Mouse (Mus musculus) small intestine, adult 2 months (tissue): ENCODE measurements at regions not wholly inside any gene's neighbourhood (a gene's known extent, or its start where the extent isn't known, plus 50 kb on each side); places are given as distances from the start of the nearest gene placed in this dataset.
A peak's percentile ranks its signal among the peaks of the same experiment; 100 is the strongest.

Experiments used
- H3K27ac ChIP-seq: fragments of 200-500 bp; 2 replicates; pipeline ENCODE4 v1.5.1; 2012; ENCODE audit warnings: low read depth, low read length, control low read depth, inconsistent platforms; ENCODE audit not compliant: insufficient read depth
- H3K27me3 ChIP-seq: fragments of 200-500 bp; 2 replicates; pipeline ENCODE4 v1.6.1; 2012; ENCODE audit warnings: mild to moderate bottlenecking, moderate library complexity, low read length, inconsistent platforms; ENCODE audit not compliant: control insufficient read depth, insufficient read depth
- H3K36me3 ChIP-seq: fragments of 200-500 bp; 2 replicates; pipeline ENCODE4 v1.6.1; 2012; ENCODE audit warnings: mild to moderate bottlenecking, low read length, control low read depth, inconsistent platforms; ENCODE audit not compliant: control insufficient read depth, insufficient read depth
- H3K4me1 ChIP-seq: fragments of 200-500 bp; 2 replicates; pipeline ENCODE4 v1.6.1; 2012; ENCODE audit warnings: low read length, inconsistent platforms, mixed read lengths; ENCODE audit not compliant: control insufficient read depth, insufficient read depth, insufficient read length
- H3K4me3 ChIP-seq: fragments of 200-500 bp; 2 replicates; pipeline ENCODE4 v1.5.1; 2012; ENCODE audit warnings: low read depth, mild to moderate bottlenecking, control low read depth, inconsistent platforms, low read length, moderate library complexity
- CTCF ChIP-seq: fragments of 200-500 bp; IDR thresholded peaks from 2 replicates; pipeline ENCODE4 v1.5.1; 2012; ENCODE audit warnings: low read depth, mild to moderate bottlenecking, control low read depth, inconsistent platforms, low read length, moderate library complexity, mixed read lengths; ENCODE audit not compliant: insufficient replicate concordance, insufficient read length; ENCODE audit errors: extremely low read depth
- POLR2A ChIP-seq: fragments of 200-500 bp; IDR thresholded peaks from 2 replicates; pipeline ENCODE4 v1.6.1; 2012; ENCODE audit warnings: low read depth, mild to moderate bottlenecking, control low read depth, inconsistent platforms, low read length, moderate library complexity
- WGBS: fragments of 180-500 bp; shearing (Covaris S2); methylation state at CpG from one replicate; pipeline ENCODE4 v1.1.7; 2018; 5-methylcytosine and 5-hydroxymethylcytosine counted together

GRCm38 (mm10) chr10:99918567-99919320 lies 96.7 kb upstream of the Kitl start:
- Histone ChIP-seq H3K27me3 (no peaks in the 10 kb centered on the region), H3K36me3 (no peaks in the 10 kb centered on the region), H3K27ac (peak overlapping the region; percentile 87), H3K4me1 (peaks cover 8% of the 10 kb centered on the region), H3K4me3 (no peak overlapping the region; the same call in 1 of the 2 replicates)
- TF ChIP-seq CTCF, result no peak
- TF ChIP-seq POLR2A, result no peak
- whole genome bisulfite sequencing, result 39% methylated on average over 7 of the region's 7 CpGs

GRCm38 (mm10) chr10:99913846-99914187 lies 101.6 kb upstream of the Kitl start:
- Histone ChIP-seq H3K36me3 (no peaks in the 10 kb centered on the region), H3K27me3 (no peaks in the 10 kb centered on the region), H3K27ac (no peak overlapping the region; the same call in 1 of the 2 replicates), H3K4me3 (peak overlapping the region; percentile 52), H3K4me1 (peaks cover 7% of the 10 kb centered on the region)
- TF ChIP-seq POLR2A, result no peak
- TF ChIP-seq CTCF, result no peak
- 25% methylated on average over 4 of the region's 4 CpGs for WGBS

- 7% methylated on average over 20 of the region's 20 CpGs for WGBS
- peak overlapping the region; percentile 96 for H3K27ac ChIP-seq
- no peaks in the 10 kb centered on the region for H3K27me3 ChIP-seq
- H3K4me3 ChIP-seq, result peak overlapping the region; percentile 45; the same call in 1 of the 2 replicates
- peaks cover 7% of the 10 kb centered on the region for H3K4me1 ChIP-seq
- H3K36me3 ChIP-seq, result no peaks in the 10 kb centered on the region
- TF ChIP-seq CTCF (no peak), POLR2A (no peak)
These were observed 102.2 kb upstream of the Kitl start for GRCm38 (mm10) chr10:99913001-99913845.

GRCm38 (mm10) chr10:99910011-99910723 lies 105.3 kb upstream of the Kitl start:
- H3K36me3 ChIP-seq, result no peaks in the 10 kb centered on the region
- H3K4me1 ChIP-seq, result peaks cover 5% of the 10 kb centered on the region; the same call in 1 of the 2 replicates
- no peak overlapping the region for H3K4me3 ChIP-seq
- H3K27ac ChIP-seq, result no peak overlapping the region
- TF ChIP-seq CTCF, result no peak
- TF ChIP-seq POLR2A, result no peak
- 81% methylated on average over 4 of the region's 4 CpGs for WGBS
- no peaks in the 10 kb centered on the region for H3K27me3 ChIP-seq

GRCm38 (mm10) chr10:99908044-99908443 lies 107.4 kb upstream of the Kitl start:
- no peaks in the 10 kb centered on the region for H3K36me3 ChIP-seq
- H3K4me1 ChIP-seq, result no peaks in the 10 kb centered on the region
- no peak overlapping the region for H3K27ac ChIP-seq
- no peak for TF ChIP-seq CTCF
- no peak for TF ChIP-seq POLR2A
- 93% methylated on average over 4 of the region's 4 CpGs for WGBS
- H3K4me3 ChIP-seq, result no peak overlapping the region
- no peaks in the 10 kb centered on the region for H3K27me3 ChIP-seq

GRCm38 (mm10) chr10:99906778-99907435 lies 108.5 kb upstream of the Kitl start:
- H3K4me3 ChIP-seq, result no peak overlapping the region
- H3K27me3 ChIP-seq, result no peaks in the 10 kb centered on the region
- peaks cover 2% of the 10 kb centered on the region; the same call in 1 of the 2 replicates for H3K4me1 ChIP-seq
- no peak overlapping the region for H3K27ac ChIP-seq
- TF ChIP-seq CTCF (no peak), POLR2A (no peak)
- no peaks in the 10 kb centered on the region for H3K36me3 ChIP-seq
- WGBS, result 64% methylated on average over 6 of the region's 6 CpGs
